Mouse (Mus musculus): ENCODE data around the gene Tmem14c.

DNA sequence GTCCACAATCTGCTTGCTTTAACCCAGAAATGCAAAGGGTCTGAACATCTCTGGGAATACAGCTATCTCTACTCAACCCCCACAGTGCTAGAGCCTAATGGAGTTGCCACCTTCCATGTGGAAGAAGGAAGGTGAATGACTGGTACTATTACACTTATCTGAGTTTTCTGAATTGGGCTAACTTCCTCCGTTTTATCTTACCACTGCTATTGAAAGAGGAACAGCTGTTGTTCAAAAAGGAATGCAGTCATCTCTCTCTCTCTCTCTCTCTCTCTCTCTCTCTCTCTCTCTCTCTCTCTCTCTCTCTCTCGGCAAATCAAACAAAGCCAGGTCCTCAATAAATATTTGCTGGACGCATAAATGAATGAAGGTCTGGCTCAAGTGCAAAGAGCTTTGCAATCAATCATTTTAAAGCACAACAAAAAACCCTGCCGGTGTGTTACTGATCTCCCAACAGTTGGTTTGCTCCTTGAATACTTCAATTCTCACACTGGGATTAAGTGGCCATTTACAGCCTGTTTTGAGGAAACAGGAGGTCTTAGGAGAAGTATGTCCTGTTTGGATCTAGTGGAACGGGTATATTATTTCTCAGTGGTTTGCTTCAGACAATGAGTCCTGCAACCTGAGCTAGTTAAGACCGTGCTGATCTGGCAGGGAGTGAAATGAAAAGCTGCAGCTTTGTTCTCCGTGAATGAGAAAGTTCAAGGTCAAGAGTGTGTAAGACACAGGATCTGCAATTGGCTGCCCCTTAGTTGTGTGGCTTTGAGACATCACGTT is 21.4 kb upstream of the Tmem14c start:
- TF ChIP-seq CTCF (conservative IDR thresholded peaks at IDR 0.05; ENCODE audit: insufficient read depth, insufficient read length, low read depth, low read length) (no peak), POLR2A (IDR thresholded peaks at IDR 0.05; ENCODE audit: low read depth, low read length) (no peak)

Measured in kidney, adult 2 months (tissue).